Mouse (Mus musculus) gastrocnemius, adult 18-20 months (tissue): ENCODE measurements around the gene Vmn2r55. TPM values are rescaled to one million over a fixed set of nuclear protein-coding genes. Genes with fewer than 3 reads are reported as not detected.
"Not testable (repeated sequence)": the region's sequence is repeated elsewhere in the genome, so short reads cannot be mapped to it uniquely, and the experiment has no call there.

ENCODE experiments used
- DNase-seq: peaks from one replicate; pipeline ENCODE4 v3.0.0; 2021; ENCODE audit warnings: low spot score
- long read RNA-seq, 2 experiments: library from polyadenylated mRNA; stranded (forward); transcript quantifications; one replicate each; pipeline ENCODE4 v2.0.0; 2021
- total RNA-seq, 2 experiments: library from RNA; stranded (reverse); gene quantifications; 2 replicates each; pipeline ENCODE4 v1.2.3; 2021

Vmn2r55 gene
- not detected for total RNA-seq
- long read RNA-seq, experiment 1, result 0 reads
- long read RNA-seq, experiment 2, result 0 reads

DNA sequence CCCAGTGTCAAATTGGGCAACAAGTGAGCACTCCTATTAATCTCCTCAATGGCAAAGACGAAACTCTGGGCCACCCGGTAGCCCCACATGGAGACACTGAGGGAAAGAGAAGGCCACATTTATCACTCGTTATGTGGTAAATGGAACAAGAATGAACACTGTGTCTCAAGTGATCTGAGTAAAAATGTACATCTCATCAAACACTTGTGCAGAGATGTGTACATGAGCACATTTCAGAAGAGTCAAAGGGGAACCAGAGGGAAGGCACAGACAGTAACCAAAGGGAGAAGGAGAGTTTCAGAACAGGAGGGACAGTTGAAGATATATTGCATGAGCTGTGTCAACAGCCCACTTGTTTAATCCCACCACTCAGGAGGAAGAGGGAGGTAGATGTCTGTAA lies at the start of gene Vmn2r55:
TSS of gene Vmn2r55 (minus strand) at position 101 of the 400 bp plus-strand sequence.
- not testable (repeated sequence) for DNase-seq

DNA sequence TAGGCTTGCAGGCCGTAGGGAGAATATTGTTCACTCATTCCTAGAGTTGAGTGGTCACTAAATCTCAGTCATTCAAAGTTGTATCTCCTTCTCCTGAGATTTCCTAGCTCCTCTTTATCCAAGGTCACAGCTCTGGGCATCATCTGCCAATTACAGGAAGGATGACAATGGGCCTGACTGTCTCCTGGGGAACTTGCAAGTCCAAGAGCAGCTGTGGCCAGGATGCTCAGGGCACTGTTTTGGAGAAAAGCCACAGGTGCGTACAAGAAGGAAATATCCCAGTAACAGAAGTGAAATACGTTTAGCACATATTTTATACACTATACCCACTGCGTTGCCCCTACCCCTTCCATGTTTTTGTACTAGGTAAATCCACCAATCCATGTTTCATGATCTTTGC lies 44.6 kb downstream of the Vmn2r55 start, which contains the start of gene Vmn2r54:
TSS of gene Vmn2r54 (minus strand) at position 101 of the 400 bp plus-strand sequence.
- not testable (repeated sequence) for DNase-seq

DNA sequence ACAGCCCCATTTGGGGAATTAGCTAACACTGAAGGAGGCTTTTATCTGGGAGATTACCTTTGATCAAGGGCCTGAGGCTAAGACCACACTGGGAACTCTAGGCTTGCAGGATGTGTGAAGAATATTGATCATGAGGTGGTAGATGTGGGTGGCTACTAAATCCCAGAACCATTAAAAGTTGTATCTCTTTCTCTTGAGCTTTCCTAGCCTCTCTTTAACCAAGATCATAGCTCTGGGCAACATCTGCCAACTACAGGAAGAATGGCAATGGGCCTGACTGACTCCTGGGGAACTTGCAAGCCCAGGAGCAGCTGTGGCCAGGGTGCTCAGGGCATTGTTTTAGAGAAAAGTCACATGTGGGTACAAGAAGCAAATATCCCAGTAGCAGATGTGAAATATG lies 76.1 kb downstream of the Vmn2r55 start, which contains the start of gene Vmn2r53:
TSS of gene Vmn2r53 (minus strand) at position 101 of the 400 bp plus-strand sequence.
- no peak for DNase-seq

Other genes starting within 250 kb of the Vmn2r55 start
- gene Zfp606, start 206.7 kb downstream of the Vmn2r55 start, total RNA-seq, result 1 to 10 TPM; 4.5 to 4.8 TPM
- not detected for gene 2900092C05Rik, start 172.5 kb downstream of the Vmn2r55 start, total RNA-seq
- gene Vmn2r53, start 76.2 kb downstream of the Vmn2r55 start, total RNA-seq, result not detected
- not detected for gene Vmn2r54, start 44.7 kb downstream of the Vmn2r55 start, total RNA-seq
- not detected for gene Vmn2r56, start 50.0 kb upstream of the Vmn2r55 start, total RNA-seq
- 1 to 10 TPM in 1 of 2 experiments, under 1 TPM in 1; 0.36 to 1.2 TPM for gene Zscan18, start 118.6 kb upstream of the Vmn2r55 start, total RNA-seq
- gene Zfp329, start 133.9 kb upstream of the Vmn2r55 start, total RNA-seq, result 1 to 10 TPM; 3.6 to 4.5 TPM
- gene Zfp110, start 149.8 kb upstream of the Vmn2r55 start, total RNA-seq, result 10 to 100 TPM; 12.3 to 12.6 TPM
- gene Zfp128, start 196.2 kb upstream of the Vmn2r55 start, total RNA-seq, result 1 to 10 TPM; 1.8 to 2.2 TPM
- 1 to 10 TPM; 2.8 to 3.4 TPM for gene Zscan22, start 212.8 kb upstream of the Vmn2r55 start, total RNA-seq
- gene Rps5, start 237.3 kb upstream of the Vmn2r55 start, total RNA-seq, result 100 to 1,000 TPM; 586 to 589 TPM
- gene Rnf225, start 242.4 kb upstream of the Vmn2r55 start, total RNA-seq, result under 1 TPM; 0.46 to 0.59 TPM